Mouse (Mus musculus) limb, embryonic 14.5 days (tissue): ENCODE results near the gene Clasp1. TPM values are rescaled to one million over a fixed set of nuclear protein-coding genes. Genes with fewer than 3 reads are reported as not detected.

Experiments
- ATAC-seq: fragments of 200-750 bp; cut with Nextera tagmentation; 2 replicates; pipeline ENCODE4 v1.8.0; 2017; ENCODE audit warnings: low read depth, moderate number of reproducible peaks, moderate TSS enrichment; ENCODE audit not compliant: low FRiP score
- DNase-seq: peaks from one replicate; pipeline ENCODE4 v3.0.0-alpha.2; 2015; ENCODE audit warnings: low spot score
- H3K27ac ChIP-seq: fragments of 300-500 bp; sonication (generic); replicated peaks from 2 replicates; pipeline ENCODE4 v1.5.1; 2014; ENCODE audit warnings: low read depth, mild to moderate bottlenecking, low read length, moderate library complexity, mixed read lengths
- H3K27me3 ChIP-seq: fragments of 300-500 bp; sonication (generic); 2 replicates; pipeline ENCODE4 v1.6.1; 2014; ENCODE audit warnings: low read length, mixed read lengths; ENCODE audit not compliant: control insufficient read depth, insufficient read depth
- H3K36me3 ChIP-seq: fragments of 300-500 bp; sonication (generic); 2 replicates; pipeline ENCODE4 v1.6.1; 2014; ENCODE audit warnings: mild to moderate bottlenecking, low read length, moderate library complexity, mixed read lengths; ENCODE audit not compliant: control insufficient read depth, insufficient read depth
- H3K4me1 ChIP-seq: fragments of 300-500 bp; sonication (generic); 2 replicates; pipeline ENCODE4 v1.6.1; 2014; ENCODE audit warnings: antibody characterized with exemption, low read length, mixed read lengths; ENCODE audit not compliant: control insufficient read depth, insufficient read depth
- H3K4me2 ChIP-seq: fragments of 300-500 bp; sonication (generic); replicated peaks from 2 replicates; pipeline ENCODE4 v1.6.1; 2014; ENCODE audit warnings: low read depth, mild to moderate bottlenecking, low read length, moderate library complexity; ENCODE audit not compliant: severe bottlenecking
- H3K4me3 ChIP-seq: fragments of 300-500 bp; sonication (generic); replicated peaks from 2 replicates; pipeline ENCODE4 v1.5.1; 2014; ENCODE audit warnings: low read length
- H3K9ac ChIP-seq: fragments of 300-500 bp; sonication (generic); 2 replicates; pipeline ENCODE4 v1.6.1; 2014; ENCODE audit warnings: mild to moderate bottlenecking, low read depth, low read length, moderate library complexity; ENCODE audit not compliant: severe bottlenecking
- H3K9me3 ChIP-seq: fragments of 300-500 bp; sonication (generic); 2 replicates; pipeline ENCODE4 v1.6.1; 2016; ENCODE audit warnings: low read length; ENCODE audit not compliant: control insufficient read depth
- POLR2A ChIP-seq: fragments of 200-500 bp; IDR thresholded peaks from 2 replicates; pipeline ENCODE4 v1.8.0; 2012; ENCODE audit warnings: inconsistent platforms, mild to moderate bottlenecking, moderate library complexity, borderline replicate concordance; ENCODE audit not compliant: insufficient read depth, insufficient read length; ENCODE audit errors: extremely low read depth
- WGBS: fragments of 180-500 bp; shearing (Covaris S2); extraction: QIAGEN DNeasy Blood & Tissue Kit; methylation state at CpG from one replicate; pipeline ENCODE4 v1.1.7; 2014; 5-methylcytosine and 5-hydroxymethylcytosine counted together
- polyA plus RNA-seq, 2 experiments: library from polyadenylated mRNA; depleted of rRNA in 1 of 2; stranded (reverse) in 1 of 2; unstranded in 1 of 2; fragments of >200 nt; fragmentation: Nextera tagmentation in 1 of 2; extraction: Ambion mirVana in 1 of 2; gene quantifications; 2 replicates each; pipeline versions ENCODE4 v1.2.1 to v1.2.3; 2012 to 2014

The Clasp1 gene
- polyA plus RNA-seq, 2 experiments = 47.8 to 48.5 TPM

GRCm38 (mm10) chr1:118368721-118369461, 20.0 kb upstream of the Clasp1 start:
- ATAC-seq = no peak
- no peak overlapping the region for H3K4me2 ChIP-seq
- no peak overlapping the region for H3K4me3 ChIP-seq
- no peak overlapping the region for H3K9ac ChIP-seq
- H3K27ac ChIP-seq = no peak overlapping the region
- WGBS = 64% methylated on average over 3 of the region's 3 CpGs
- no peak for TF ChIP-seq POLR2A
- no peaks in the 10 kb centered on the region for H3K27me3 ChIP-seq
- H3K36me3 ChIP-seq = no peaks in the 10 kb centered on the region
- no peaks in the 10 kb centered on the region for H3K4me1 ChIP-seq
- no peak for DNase-seq
- no peaks in the 10 kb centered on the region for H3K9me3 ChIP-seq

GRCm38 (mm10) chr1:118377784-118378183, 11.1 kb upstream of the Clasp1 start:
- Histone ChIP-seq H3K4me2 (no peak overlapping the region), H3K4me3 (no peak overlapping the region), H3K27me3 (no peaks in the 10 kb centered on the region), H3K4me1 (no peaks in the 10 kb centered on the region), H3K9me3 (no peaks in the 10 kb centered on the region), H3K9ac (no peak overlapping the region), H3K27ac (no peak overlapping the region), H3K36me3 (no peaks in the 10 kb centered on the region)
- no peak for DNase-seq
- no peak for TF ChIP-seq POLR2A
- 35% methylated on average over 5 of the region's 5 CpGs for WGBS
- ATAC-seq = no peak

GRCm38 (mm10) chr1:118380105-118380786, 8.6 kb upstream of the Clasp1 start:
- Histone ChIP-seq H3K4me1 (no peaks in the 10 kb centered on the region), H3K9me3 (no peaks in the 10 kb centered on the region), H3K4me2 (no peak overlapping the region), H3K9ac (no peak overlapping the region), H3K4me3 (no peak overlapping the region), H3K27me3 (no peaks in the 10 kb centered on the region), H3K27ac (no peak overlapping the region), H3K36me3 (no peaks in the 10 kb centered on the region)
- TF ChIP-seq POLR2A = no peak
- ATAC-seq (no peak), DNase-seq (no peak)
- WGBS = 67% methylated on average over 8 of the region's 8 CpGs

- DNase-seq = peak; percentile 58
- Histone ChIP-seq H3K9ac (peak overlapping the region; percentile 89), H3K9me3 (no peaks in the 10 kb centered on the region), H3K27me3 (no peaks in the 10 kb centered on the region), H3K27ac (peak overlapping the region; percentile 77), H3K4me2 (peak overlapping the region; percentile 63), H3K36me3 (no peaks in the 10 kb centered on the region), H3K4me3 (peak overlapping the region; percentile 85), H3K4me1 (peaks cover 14% of the 10 kb centered on the region)
- TF ChIP-seq POLR2A = no peak
- ATAC-seq = no peak
- under 1% methylated on average over 19 of the region's 19 CpGs for WGBS
Observed at GRCm38 (mm10) chr1:118388127-118388756, 616 bp upstream of the Clasp1 start.

- H3K9me3 ChIP-seq = no peaks in the 10 kb centered on the region
- TF ChIP-seq POLR2A = peak; percentile 53; the same call in 1 of the 2 replicates
- peak overlapping the region; percentile 75 for H3K27ac ChIP-seq
- no peaks in the 10 kb centered on the region for H3K27me3 ChIP-seq
- DNase-seq (peak; percentile 35), ATAC-seq (peak; percentile 51)
- under 1% methylated on average over 43 of the region's 44 CpGs for WGBS
- H3K4me1 ChIP-seq = peaks cover 14% of the 10 kb centered on the region
- H3K9ac ChIP-seq = peak overlapping the region; percentile 89
- H3K4me2 ChIP-seq = peak overlapping the region; percentile 59
- H3K36me3 ChIP-seq = no peaks in the 10 kb centered on the region
- H3K4me3 ChIP-seq = peak overlapping the region; percentile 85
Observed at GRCm38 (mm10) chr1:118389454-118390265, 802 bp downstream of the Clasp1 start.
